Mouse (Mus musculus) cortical plate, adult 2 months (tissue): ENCODE measurements around the gene Gpr62. TPM values are rescaled to one million over a fixed set of nuclear protein-coding genes. Genes with fewer than 3 reads are reported as not detected.
A peak's percentile ranks its signal among the peaks of the same experiment; 100 is the strongest.
"Not testable (repeated sequence)": the region's sequence is repeated elsewhere in the genome, so short reads cannot be mapped to it uniquely, and the experiment has no call there.

Experiments
- H3K27ac ChIP-seq: fragments of 200-500 bp; 2 replicates; pipeline ENCODE4 v1.5.1; 2012; ENCODE audit warnings: low read length, control low read depth, inconsistent platforms; ENCODE audit not compliant: insufficient read depth
- H3K4me1 ChIP-seq: fragments of 200-500 bp; 2 replicates; pipeline ENCODE4 v1.6.1; 2011; ENCODE audit warnings: low read length; ENCODE audit not compliant: control insufficient read depth, insufficient read depth
- H3K4me3 ChIP-seq: fragments of 200-500 bp; 2 replicates; pipeline ENCODE4 v1.5.1; 2011; ENCODE audit warnings: mild to moderate bottlenecking, low read length, control low read depth; ENCODE audit not compliant: insufficient read depth
- CTCF ChIP-seq: fragments of 200-500 bp; IDR thresholded peaks from 2 replicates; pipeline ENCODE4 v1.5.1; 2011; ENCODE audit warnings: mild to moderate bottlenecking, control low read depth, low read length; ENCODE audit not compliant: insufficient read depth; ENCODE audit errors: extremely low read depth
- POLR2A ChIP-seq: fragments of 200-500 bp; IDR thresholded peaks from 2 replicates; pipeline ENCODE4 v1.6.1; 2011; ENCODE audit warnings: mild to moderate bottlenecking, low read length, control low read depth; ENCODE audit not compliant: insufficient read depth; ENCODE audit errors: extremely low read depth
- polyA plus RNA-seq: library from polyadenylated mRNA; depleted of rRNA; stranded (reverse); fragments of >200 nt; gene quantifications from 2 replicates; pipeline ENCODE4 v1.2.3, GENCODE M21; 2012; rRNA removed

The Gpr62 gene
- 18.7 and 19.0 TPM in 2 replicates for polyA plus RNA-seq

DNA sequence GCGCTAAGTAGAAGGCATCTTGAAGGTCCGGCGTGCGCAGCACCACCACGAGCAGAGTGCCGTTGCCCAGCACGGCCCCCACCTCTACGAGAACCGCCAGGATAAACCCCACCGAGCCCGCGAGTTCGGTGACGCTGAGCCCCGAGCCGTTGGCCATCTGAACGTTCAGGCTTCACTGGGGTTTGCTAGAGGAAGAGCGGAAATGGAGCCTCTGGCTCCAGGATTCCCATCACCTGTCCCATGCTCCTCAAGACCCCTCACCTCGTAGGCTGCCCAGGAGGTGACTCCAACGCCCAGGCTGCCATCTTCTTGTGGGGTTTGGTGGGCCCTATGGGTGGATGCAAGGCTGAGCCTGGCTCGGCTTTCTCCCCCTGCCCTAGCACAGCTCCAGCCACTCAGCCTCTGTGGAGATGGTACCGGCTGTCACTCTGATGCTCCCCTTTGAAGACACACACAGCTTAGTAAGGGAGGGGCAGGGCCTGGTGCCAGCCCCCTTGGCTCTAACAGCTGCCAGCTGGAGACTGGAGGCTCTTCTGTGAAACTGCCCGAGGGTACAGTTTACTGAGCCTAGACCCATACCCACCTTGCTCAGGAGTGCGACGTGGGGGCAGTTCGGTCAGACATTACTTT, at the start of gene Gpr62:
TSS of gene Gpr62 (minus strand) at position 368 of the 630 bp plus-strand sequence.
- Histone ChIP-seq H3K4me3 (peak within 1 kb of the TSS; percentile 60), H3K27ac (peak within 1 kb of the TSS; percentile 98), H3K4me1 (0 out of 2 replicates have a peak, but pooled peaks cover 2% of the 10 kb centered on the region)
- TF ChIP-seq POLR2A (peak; percentile 76; the same call in 1 of the 2 replicates), CTCF (no peak)

DNA sequence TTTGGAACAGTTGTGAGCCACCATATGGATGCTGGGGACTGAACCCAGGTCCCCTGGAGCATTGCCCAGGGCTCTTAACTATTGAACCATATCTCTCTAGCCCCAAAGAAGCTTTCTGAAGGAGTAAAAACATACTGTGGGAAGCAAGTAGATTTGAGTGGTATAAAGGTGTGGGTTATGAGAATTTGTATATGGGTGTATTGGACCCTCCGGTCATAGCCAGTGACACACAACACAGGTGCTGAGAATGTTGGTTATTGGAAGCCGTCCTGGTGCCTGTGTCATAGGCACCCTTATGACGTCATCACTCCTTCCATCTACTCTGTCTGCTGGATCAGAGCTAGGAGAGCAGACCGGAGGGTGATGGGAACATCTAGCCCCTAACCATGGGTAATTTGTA, 48.5 kb upstream of the Gpr62 start, which contains the start of gene Iqcf5:
TSS of gene Iqcf5 (plus strand) at position 301 of the 400 bp plus-strand sequence.
- TF ChIP-seq POLR2A = no peak
- no peak for TF ChIP-seq CTCF
- peaks cover 2% of the 10 kb centered on the region; the same call in 1 of the 2 replicates for H3K4me1 ChIP-seq
- no peak within 1 kb of the TSS for H3K27ac ChIP-seq
- H3K4me3 ChIP-seq = no peak within 1 kb of the TSS

DNA sequence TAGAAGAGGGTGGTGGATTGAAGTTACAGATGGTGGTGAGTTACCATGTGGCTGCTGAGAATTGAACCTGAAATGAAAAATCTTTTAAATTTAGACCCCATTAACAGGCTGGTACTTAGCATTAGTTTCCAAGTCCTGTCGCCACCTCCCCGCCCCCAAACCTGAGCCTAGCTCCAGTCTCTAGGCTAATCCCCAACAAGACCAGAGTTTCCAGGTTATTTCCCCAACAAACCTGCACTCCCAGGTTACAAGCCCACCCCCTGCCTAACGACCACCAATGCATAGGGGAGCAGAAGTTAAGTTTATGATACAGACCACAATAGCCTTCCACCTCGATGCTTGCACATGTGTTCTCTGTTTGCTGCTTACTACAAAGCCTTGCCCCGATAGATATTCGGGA, 47.8 kb upstream of the Gpr62 start:
- Histone ChIP-seq H3K27ac (no peak overlapping the region), H3K4me3 (no peak overlapping the region), H3K4me1 (peaks cover 2% of the 10 kb centered on the region; the same call in 1 of the 2 replicates)
- TF ChIP-seq POLR2A (no peak), CTCF (no peak)

DNA sequence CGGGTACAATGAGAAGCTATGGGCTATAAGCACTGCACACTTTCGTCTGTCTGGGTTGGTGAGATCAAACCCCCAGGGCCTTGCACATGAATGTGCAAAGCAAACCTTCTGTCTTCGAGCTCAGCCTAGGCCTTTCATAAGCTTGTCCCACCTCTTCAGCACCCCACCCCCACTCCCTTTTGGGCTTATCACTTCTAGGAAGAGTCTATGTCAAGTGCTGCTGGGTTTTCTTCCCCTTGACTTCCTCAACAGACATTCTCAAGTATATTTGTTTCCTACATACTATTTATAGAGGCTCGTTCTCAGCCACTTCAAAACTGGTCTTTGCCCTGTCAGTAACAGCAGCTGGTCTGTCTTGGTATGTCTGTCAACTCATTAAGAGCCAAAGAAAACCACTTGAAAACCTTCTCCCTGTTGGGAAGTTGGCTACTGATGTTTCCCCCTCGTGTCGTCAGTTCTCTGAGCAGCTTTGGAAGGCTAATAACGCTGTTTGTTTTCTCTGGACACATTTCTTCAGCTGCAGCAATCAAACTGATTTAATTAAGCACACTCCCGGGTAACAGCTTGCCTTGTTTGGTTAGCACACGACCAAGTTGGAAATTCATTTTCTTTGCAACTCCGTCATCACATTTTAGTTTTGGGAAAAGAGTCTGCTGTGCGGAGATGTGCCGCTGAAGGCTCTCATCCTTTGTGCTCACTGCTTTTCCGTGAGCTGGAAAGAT, 47.2 kb upstream of the Gpr62 start:
- TF ChIP-seq POLR2A (no peak), CTCF (no peak)
- no peak overlapping the region for H3K27ac ChIP-seq
- peaks cover 2% of the 10 kb centered on the region; the same call in 1 of the 2 replicates for H3K4me1 ChIP-seq
- H3K4me3 ChIP-seq = no peak overlapping the region

DNA sequence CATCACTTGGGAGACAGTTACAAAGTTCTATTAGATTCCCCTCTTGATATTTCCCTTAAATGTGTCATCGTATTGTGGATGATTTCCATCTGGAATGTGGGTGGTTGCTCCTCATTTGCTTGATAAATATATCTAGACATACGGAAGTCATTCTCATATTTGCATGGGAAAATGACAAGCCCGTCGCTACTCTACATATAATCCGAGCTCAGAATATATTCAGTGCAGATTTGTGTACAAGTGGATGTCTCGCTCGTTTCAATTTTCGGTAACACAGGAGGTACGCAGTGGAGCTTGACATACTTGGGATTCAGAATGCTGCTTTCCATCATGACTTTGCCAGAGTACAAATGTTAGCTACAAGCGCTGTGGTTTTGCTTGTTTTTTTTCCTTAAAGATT, 43.6 kb upstream of the Gpr62 start:
- TF ChIP-seq CTCF (no peak), POLR2A (no peak)
- H3K27ac ChIP-seq = no peak overlapping the region
- peaks cover 2% of the 10 kb centered on the region; the same call in 1 of the 2 replicates for H3K4me1 ChIP-seq
- no peak overlapping the region for H3K4me3 ChIP-seq

DNA sequence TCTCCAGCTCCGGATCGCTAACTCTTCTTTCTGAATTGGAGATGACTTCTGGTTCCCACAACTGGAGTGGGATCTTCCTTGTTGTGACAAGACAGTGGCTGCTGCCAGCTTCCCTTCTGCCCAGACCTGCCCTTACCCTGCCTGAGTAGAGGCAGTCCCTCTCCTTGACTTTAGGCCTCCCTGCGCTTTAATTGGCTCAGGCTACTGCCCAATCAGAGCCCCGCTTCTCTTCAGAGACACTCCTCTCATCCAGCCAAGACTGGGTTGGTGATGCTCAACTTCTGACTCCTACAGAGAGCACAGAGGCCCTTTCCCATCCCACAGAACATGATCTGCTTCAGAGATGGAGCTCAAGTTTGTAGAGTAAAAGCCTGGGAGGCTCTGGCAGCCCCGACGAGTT, 38.5 kb upstream of the Gpr62 start:
- no peak overlapping the region for H3K4me3 ChIP-seq
- H3K27ac ChIP-seq = no peak overlapping the region
- TF ChIP-seq POLR2A (no peak), CTCF (no peak)
- no peaks in the 10 kb centered on the region for H3K4me1 ChIP-seq

DNA sequence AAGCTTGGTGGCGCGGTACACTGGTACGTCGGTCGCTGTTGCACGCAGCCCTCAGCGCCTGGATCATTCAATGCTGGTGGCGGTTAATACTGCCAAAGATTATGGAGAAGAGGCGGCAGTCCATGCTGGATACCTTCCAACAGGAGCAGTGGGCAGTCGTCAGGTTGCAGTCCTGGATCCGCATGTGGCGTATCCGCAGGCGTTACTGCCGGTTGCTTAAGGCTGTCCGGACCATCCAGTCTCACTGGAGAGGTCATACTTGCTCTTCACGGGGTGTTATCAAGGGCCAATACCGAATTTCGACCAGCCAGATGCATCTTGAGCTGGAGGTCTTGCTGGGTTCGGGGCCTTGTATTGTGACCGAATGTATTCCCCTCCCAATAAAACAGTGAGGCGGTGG, 36.1 kb upstream of the Gpr62 start:
- Histone ChIP-seq H3K4me1 (no peaks in the 10 kb centered on the region), H3K4me3 (no peak overlapping the region), H3K27ac (no peak overlapping the region)
- TF ChIP-seq CTCF = no peak
- TF ChIP-seq POLR2A = no peak

DNA sequence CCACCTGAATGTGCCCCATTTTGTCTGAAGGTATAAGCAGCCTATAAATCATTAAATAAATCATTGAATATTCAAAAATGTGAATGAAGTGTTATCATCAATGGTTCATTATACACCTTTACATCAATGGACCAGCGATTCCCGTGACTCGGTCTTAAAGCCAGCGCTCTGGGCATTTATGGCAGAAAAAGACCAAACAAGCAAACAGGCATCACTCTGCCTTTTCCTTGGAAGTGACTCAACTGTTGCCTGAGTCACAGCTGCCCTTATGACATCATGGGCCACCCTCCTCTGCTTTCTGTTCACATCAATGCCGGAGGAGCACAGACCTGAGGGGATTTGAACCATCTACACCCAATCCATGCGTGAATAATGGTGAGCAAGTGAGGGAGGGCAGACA, 33.9 kb upstream of the Gpr62 start, which contains the start of gene Iqcf1:
TSS of gene Iqcf1 (plus strand) at position 301 of the 400 bp plus-strand sequence.
- Histone ChIP-seq H3K27ac (no peak within 1 kb of the TSS), H3K4me1 (no peaks in the 10 kb centered on the region), H3K4me3 (no peak within 1 kb of the TSS)
- TF ChIP-seq POLR2A (no peak), CTCF (no peak)

DNA sequence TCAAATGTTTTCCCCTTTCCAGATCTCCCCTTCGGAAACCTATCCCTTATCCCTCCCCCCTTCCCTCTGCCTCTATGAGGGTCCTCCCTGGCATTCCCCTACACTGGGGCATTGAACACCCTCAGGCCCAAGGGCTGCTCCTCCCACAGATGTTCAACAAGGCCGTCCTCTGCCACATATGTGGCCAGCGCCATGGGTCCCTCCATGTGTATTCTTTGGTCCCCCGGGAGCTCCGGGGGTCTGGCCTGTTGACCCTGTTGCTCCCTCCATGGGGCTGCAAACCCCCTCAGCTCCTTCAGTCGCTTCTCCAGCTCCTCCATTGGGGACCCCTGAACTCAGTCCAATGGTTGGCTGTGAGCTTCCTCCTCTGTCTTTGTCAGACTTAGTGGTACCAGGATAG, 21.9 kb upstream of the Gpr62 start:
- not testable (repeated sequence) for H3K4me1 ChIP-seq, H3K4me3 ChIP-seq, H3K27ac ChIP-seq

DNA sequence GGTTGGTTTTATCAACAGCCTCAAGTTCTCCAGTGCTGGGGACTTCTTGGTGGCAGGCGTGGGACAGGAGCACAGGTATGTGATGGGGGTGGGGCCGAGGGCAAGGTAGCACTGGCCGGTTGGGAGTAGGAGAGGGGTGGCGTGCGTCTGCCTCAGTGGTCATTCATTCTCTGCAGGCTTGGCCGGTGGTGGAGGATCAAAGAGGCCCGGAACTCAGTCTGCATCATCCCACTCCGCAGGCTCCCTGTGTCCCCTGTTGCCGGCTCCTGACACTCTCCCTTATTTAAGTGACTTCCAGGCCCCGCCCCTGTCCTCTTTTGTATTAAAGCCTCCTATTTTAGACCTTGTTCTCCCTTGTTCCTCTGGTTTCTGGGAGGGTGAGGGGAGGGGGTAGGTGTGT, 19.3 kb upstream of the Gpr62 start:
- H3K27ac ChIP-seq = no peak overlapping the region
- no peak for TF ChIP-seq POLR2A
- TF ChIP-seq CTCF = no peak

More for the DNA sequence above, 19.3 kb upstream of the Gpr62 start:
- no peaks in the 10 kb centered on the region for H3K4me1 ChIP-seq
- H3K4me3 ChIP-seq = no peak overlapping the region
